Mouse (Mus musculus): ENCODE data around the gene Cnst. TPM values are rescaled to one million over a fixed set of nuclear protein-coding genes. Genes with fewer than 3 reads are reported as not detected.
A peak's percentile ranks its signal among the peaks of the same experiment; 100 is the strongest.
"Not testable (repeated sequence)": the region's sequence is repeated elsewhere in the genome, so short reads cannot be mapped to it uniquely, and the experiment has no call there.

The Cnst gene
- 28.3 and 28.7 TPM in 2 replicates for polyA plus RNA-seq (2012; rRNA removed)

- under 1% methylated on average over 69 of the region's 69 CpGs for WGBS
- H3K27ac ChIP-seq (ENCODE audit: control insufficient read depth, insufficient read depth, low read length), result peak within 1 kb of the TSS; percentile 82
- peak; percentile 38; the same call in 1 of the 2 replicates for TF ChIP-seq CTCF (IDR thresholded peaks at IDR 0.05; ENCODE audit: borderline replicate concordance, control insufficient read depth, extremely low read depth, insufficient read depth, low read length, poor library complexity)
- not testable (repeated sequence) for H3K27me3 ChIP-seq (ENCODE audit: control insufficient read depth, insufficient read depth, low read length); H3K36me3 ChIP-seq (ENCODE audit: control insufficient read depth, insufficient read depth, low read length)
- H3K4me3 ChIP-seq (ENCODE audit: control insufficient read depth, insufficient read depth, low read length), result peak within 1 kb of the TSS; percentile 94
- peaks cover 10% of the 10 kb centered on the region for H3K4me1 ChIP-seq (replicated peaks; ENCODE audit: control insufficient read depth, insufficient read depth, low read length)
- peak; percentile 98 for DNase-seq
These were observed at the start of gene Cnst, which contains the start of gene Tfb2m for GRCm38 (mm10) chr1:179545768-179546550. Gene Cnst (plus strand): TSS chr1:179546370. Gene Tfb2m (minus strand): TSS chr1:179546267.

GRCm38 (mm10) chr1:179499257-179499656 is 46.9 kb upstream of the Cnst start:
- no peak for TF ChIP-seq CTCF (IDR thresholded peaks at IDR 0.05; ENCODE audit: borderline replicate concordance, control insufficient read depth, extremely low read depth, insufficient read depth, low read length, poor library complexity)
- 96% methylated on average over 3 of the region's 3 CpGs for WGBS
- H3K4me1 ChIP-seq (replicated peaks; ENCODE audit: control insufficient read depth, insufficient read depth, low read length), result no peaks in the 10 kb centered on the region

GRCm38 (mm10) chr1:179502565-179502964 is 43.6 kb upstream of the Cnst start:
- DNase-seq, result peak; percentile 17
- WGBS, result 14% methylated on average over 3 of the region's 3 CpGs

More at GRCm38 (mm10) chr1:179499257-179499656, 46.9 kb upstream of the Cnst start:
- H3K4me3 ChIP-seq (ENCODE audit: control insufficient read depth, insufficient read depth, low read length), result no peak overlapping the region
- no peak overlapping the region for H3K27ac ChIP-seq (ENCODE audit: control insufficient read depth, insufficient read depth, low read length)
- no peaks in the 10 kb centered on the region for H3K36me3 ChIP-seq (ENCODE audit: control insufficient read depth, insufficient read depth, low read length)
- H3K27me3 ChIP-seq (ENCODE audit: control insufficient read depth, insufficient read depth, low read length), result no peaks in the 10 kb centered on the region
- DNase-seq, result no peak

GRCm38 (mm10) chr1:179506530-179507315 is 39.4 kb upstream of the Cnst start:
- Histone ChIP-seq H3K27me3 (ENCODE audit: control insufficient read depth, insufficient read depth, low read length) (no peaks in the 10 kb centered on the region), H3K36me3 (ENCODE audit: control insufficient read depth, insufficient read depth, low read length) (no peaks in the 10 kb centered on the region), H3K4me1 (replicated peaks; ENCODE audit: control insufficient read depth, insufficient read depth, low read length) (no peaks in the 10 kb centered on the region), H3K4me3 (ENCODE audit: control insufficient read depth, insufficient read depth, low read length) (no peak overlapping the region), H3K27ac (ENCODE audit: control insufficient read depth, insufficient read depth, low read length) (no peak overlapping the region)
- TF ChIP-seq CTCF (IDR thresholded peaks at IDR 0.05; ENCODE audit: borderline replicate concordance, control insufficient read depth, extremely low read depth, insufficient read depth, low read length, poor library complexity) (no peak), POLR2A (IDR thresholded peaks at IDR 0.05; ENCODE audit: control insufficient read depth, extremely low read depth, insufficient read depth, low read length, poor library complexity) (no peak)
- DNase-seq, result peak; percentile 26
- 78% methylated on average over 9 of the region's 9 CpGs for WGBS

More at GRCm38 (mm10) chr1:179502565-179502964, 43.6 kb upstream of the Cnst start:
- Histone ChIP-seq H3K36me3 (ENCODE audit: control insufficient read depth, insufficient read depth, low read length) (no peaks in the 10 kb centered on the region), H3K27ac (ENCODE audit: control insufficient read depth, insufficient read depth, low read length) (no peak overlapping the region), H3K27me3 (ENCODE audit: control insufficient read depth, insufficient read depth, low read length) (no peaks in the 10 kb centered on the region), H3K4me3 (ENCODE audit: control insufficient read depth, insufficient read depth, low read length) (no peak overlapping the region), H3K4me1 (replicated peaks; ENCODE audit: control insufficient read depth, insufficient read depth, low read length) (no peaks in the 10 kb centered on the region)
- no peak for TF ChIP-seq CTCF (IDR thresholded peaks at IDR 0.05; ENCODE audit: borderline replicate concordance, control insufficient read depth, extremely low read depth, insufficient read depth, low read length, poor library complexity)
- no peak for TF ChIP-seq POLR2A (IDR thresholded peaks at IDR 0.05; ENCODE audit: control insufficient read depth, extremely low read depth, insufficient read depth, low read length, poor library complexity)

- no peaks in the 10 kb centered on the region for H3K27me3 ChIP-seq (ENCODE audit: control insufficient read depth, insufficient read depth, low read length)
- no peak overlapping the region for H3K4me3 ChIP-seq (ENCODE audit: control insufficient read depth, insufficient read depth, low read length)
- TF ChIP-seq CTCF (IDR thresholded peaks at IDR 0.05; ENCODE audit: borderline replicate concordance, control insufficient read depth, extremely low read depth, insufficient read depth, low read length, poor library complexity), result no peak
- TF ChIP-seq POLR2A (IDR thresholded peaks at IDR 0.05; ENCODE audit: control insufficient read depth, extremely low read depth, insufficient read depth, low read length, poor library complexity), result no peak
- no peak for DNase-seq
- 0 out of 2 replicates have a peak, but pooled peaks cover 1% of the 10 kb centered on the region for H3K4me1 ChIP-seq (replicated peaks; ENCODE audit: control insufficient read depth, insufficient read depth, low read length)
- 95% methylated on average over 13 of the region's 13 CpGs for WGBS
- H3K27ac ChIP-seq (ENCODE audit: control insufficient read depth, insufficient read depth, low read length), result no peak overlapping the region
- no peaks in the 10 kb centered on the region for H3K36me3 ChIP-seq (ENCODE audit: control insufficient read depth, insufficient read depth, low read length)
These were observed 35.4 kb upstream of the Cnst start for GRCm38 (mm10) chr1:179510546-179511340.

- 0 out of 2 replicates have a peak, but pooled peaks cover 2% of the 10 kb centered on the region for H3K4me1 ChIP-seq (replicated peaks; ENCODE audit: control insufficient read depth, insufficient read depth, low read length)
These were observed 34.3 kb upstream of the Cnst start for GRCm38 (mm10) chr1:179511895-179512294.

More at GRCm38 (mm10) chr1:179511895-179512294, 34.3 kb upstream of the Cnst start:
- no peak for DNase-seq
- Histone ChIP-seq H3K36me3 (ENCODE audit: control insufficient read depth, insufficient read depth, low read length) (no peaks in the 10 kb centered on the region), H3K27me3 (ENCODE audit: control insufficient read depth, insufficient read depth, low read length) (no peaks in the 10 kb centered on the region), H3K4me3 (ENCODE audit: control insufficient read depth, insufficient read depth, low read length) (no peak overlapping the region), H3K27ac (ENCODE audit: control insufficient read depth, insufficient read depth, low read length) (no peak overlapping the region)
- WGBS, result 63% methylated on average over 7 of the region's 7 CpGs
- TF ChIP-seq CTCF (IDR thresholded peaks at IDR 0.05; ENCODE audit: borderline replicate concordance, control insufficient read depth, extremely low read depth, insufficient read depth, low read length, poor library complexity) (no peak), POLR2A (IDR thresholded peaks at IDR 0.05; ENCODE audit: control insufficient read depth, extremely low read depth, insufficient read depth, low read length, poor library complexity) (no peak)

All from thymus, adult 2 months (tissue).